Mouse (Mus musculus) midbrain, embryonic 12.5 days (tissue): ENCODE data around the gene Chrng. TPM values are rescaled to one million over a fixed set of nuclear protein-coding genes. Genes with fewer than 3 reads are reported as not detected.

Experiments
- polyA plus RNA-seq: library from polyadenylated mRNA; unstranded; fragments of >200 nt; fragmentation: Nextera tagmentation; extraction: Ambion mirVana; gene quantifications from 2 replicates; pipeline ENCODE4 v1.2.1, GENCODE M21; 2016

The Chrng gene
- polyA plus RNA-seq, 1 experiment from 2014 or later, result not detected

Other genes with a start within 250 kb of the Chrng start
- gene Alppl2, start 114.7 kb upstream of the Chrng start, polyA plus RNA-seq, result not detected in 2 replicates
- gene Alpi, start 103.1 kb upstream of the Chrng start, polyA plus RNA-seq, result not detected in 2 replicates
- gene Akp3, start 79.7 kb upstream of the Chrng start, polyA plus RNA-seq, result not detected in 2 replicates
- 7.5 and 8.8 TPM in 2 replicates for gene Ecel1, start 48.1 kb upstream of the Chrng start, polyA plus RNA-seq
- gene Prss56, start 21.3 kb upstream of the Chrng start, polyA plus RNA-seq, result 0.08 and 0.17 TPM in 2 replicates
- not detected in 2 replicates for gene Chrnd, start 14.1 kb upstream of the Chrng start, polyA plus RNA-seq
- 147 and 148 TPM in 2 replicates for gene Eif4e2, start 9.3 kb downstream of the Chrng start, polyA plus RNA-seq
- gene Efhd1, start 59.7 kb downstream of the Chrng start, polyA plus RNA-seq, result 0.54 and 0.58 TPM in 2 replicates
- gene Gigyf2, start 122.3 kb downstream of the Chrng start, polyA plus RNA-seq, result 64.3 and 71.7 TPM in 2 replicates
- 1.4 and 2.3 TPM in 2 replicates for gene Kcnj13, start 190.1 kb downstream of the Chrng start, polyA plus RNA-seq